ENCODE assay signal across 9 mouse cellular contexts in genomic region chr3:87515567-87516081, GRCm38 (mm10). TPM values are rescaled to one million over a fixed set of nuclear protein-coding genes. Genes with fewer than 3 reads are reported as not detected.
A peak's percentile ranks its signal among the peaks of the same experiment; 100 is the strongest.
DNase-seq lines count a peak whose midpoint lies in the region; ATAC-seq lines count a peak whose summit lies in the region.
"Had no signal": no experiment of that assay in that cellular context is flagged by ENCODE, and none has a peak within 500 bp of the region (broad histone marks: within the 10 kb centered on the region; RNA-seq: fewer than 3 reads in every experiment).

No protein-coding gene starts in this region.

- H3K27me3 ChIP-seq in lung, embryonic 16.5 days (ENCODE audit: control insufficient read depth, insufficient read depth, low read depth, low read length): no peaks in the 10 kb centered on the region
- no peaks in the 10 kb centered on the region for H3K27me3 ChIP-seq in neural tube, embryonic 15.5 days (replicated peaks)

- WGBS in lung, embryonic 16.5 days: 22% methylated on average over 13 of the region's 13 CpGs
- 66% methylated on average over 13 of the region's 13 CpGs for WGBS in neural tube, embryonic 15.5 days

- no peaks in the 10 kb centered on the region for H3K36me3 ChIP-seq in lung, embryonic 16.5 days (ENCODE audit: control insufficient read depth, insufficient read depth, low read length)
- H3K36me3 ChIP-seq in neural tube, embryonic 15.5 days: no peaks in the 10 kb centered on the region

- peak overlapping the region; percentile 41; the same call in 1 of the 2 replicates for H3K4me2 ChIP-seq in lung, embryonic 16.5 days (ENCODE audit: low read depth, low read length)
- H3K4me2 ChIP-seq in neural tube, embryonic 15.5 days: no peak overlapping the region

- H3K4me1 ChIP-seq in lung, embryonic 16.5 days (replicated peaks; ENCODE audit: control insufficient read depth, insufficient read depth, low read length): peaks cover 17% of the 10 kb centered on the region
- no peaks in the 10 kb centered on the region for H3K4me1 ChIP-seq in neural tube, embryonic 15.5 days

- DNase-seq in CD4-positive helper T cell, adult 2 months (ENCODE audit: low read depth, low spot score): peak; percentile 84
- DNase-seq in R1 (ENCODE audit: low read depth, low spot score): peak; percentile 42
- DNase-seq in induced T-regulatory cell, adult 2 months (ENCODE audit: low read depth): peak; percentile 87
- DNase-seq in thymus, postnatal 10 days (ENCODE audit: low spot score in 2 of 2): no peak
- DNase-seq in frontal cortex, postnatal 36 days (ENCODE audit: low spot score in 2 of 2): no peak
- no peak for DNase-seq in left cerebral cortex, adult 8-10 months (ENCODE audit: low spot score in 2 of 2)
- DNase-seq: adrenal gland, adult 2 months had no signal

- H3K4me3 ChIP-seq in lung, embryonic 16.5 days (ENCODE audit: low read length): no peak overlapping the region
- H3K4me3 ChIP-seq in neural tube, embryonic 15.5 days (replicated peaks): no peak overlapping the region

- H3K27ac ChIP-seq in lung, embryonic 16.5 days (ENCODE audit: low read length): no peak overlapping the region
- no peak overlapping the region for H3K27ac ChIP-seq in neural tube, embryonic 15.5 days (replicated peaks)

- no peaks in the 10 kb centered on the region for H3K9me3 ChIP-seq in lung, embryonic 16.5 days (ENCODE audit: control insufficient read depth, low read length)
- no peaks in the 10 kb centered on the region for H3K9me3 ChIP-seq in neural tube, embryonic 15.5 days (replicated peaks)

- no peak; the same call in 1 of the 2 replicates for ATAC-seq in lung, embryonic 16.5 days (ENCODE audit: low read depth)
- no peak for ATAC-seq in neural tube, embryonic 15.5 days (ENCODE audit: low FRiP score)

- H3K9ac ChIP-seq in lung, embryonic 16.5 days (ENCODE audit: low read length): peak overlapping the region; percentile 5; the same call in 1 of the 2 replicates
- no peak overlapping the region for H3K9ac ChIP-seq in neural tube, embryonic 15.5 days (replicated peaks)

RNA-seq across cellular contexts. Expression of gene Etv3, which starts 9.6 kb away (rescaled TPM):
- 16.9 and 20.3 TPM in 2 replicates for polyA plus RNA-seq in lung, embryonic 16.5 days (2015; fragmentation: Nextera tagmentation; extraction: Ambion mirVana)
- 9.2 and 10.7 TPM in 2 replicates for polyA plus RNA-seq in neural tube, embryonic 15.5 days (2015; fragmentation: Nextera tagmentation; extraction: Ambion mirVana)
- total RNA-seq in left cerebral cortex, adult 8-10 months (2022): 10 to 100 TPM; 24.1 to 26.8 (median 24.7) TPM

Comparison
In these comparisons a context has a peak if more than half of its experiments do, and no peak if none do; other contexts are left out.
1. DNase-seq: peak in CD4-positive helper T cell, adult 2 months (single experiment), R1 (single experiment) and induced T-regulatory cell, adult 2 months (single experiment); none in thymus, postnatal 10 days (0 of 2), frontal cortex, postnatal 36 days (0 of 2) and left cerebral cortex, adult 8-10 months (0 of 2).